Mouse (Mus musculus) testis, adult 2 months (tissue): ENCODE results near the gene Vwa3a.

Experiments used
- CTCF ChIP-seq: fragments of 200-500 bp; IDR thresholded peaks from 2 replicates; pipeline ENCODE4 v1.5.1; 2012; ENCODE audit warnings: low read depth, mild to moderate bottlenecking, inconsistent platforms, low read length, moderate library complexity; ENCODE audit not compliant: control insufficient read depth, insufficient read depth, insufficient replicate concordance
- POLR2A ChIP-seq: fragments of 200-500 bp; IDR thresholded peaks from 2 replicates; pipeline ENCODE4 v1.6.1; 2012; ENCODE audit warnings: low read depth, mild to moderate bottlenecking, inconsistent platforms, low read length, moderate library complexity; ENCODE audit not compliant: control insufficient read depth

GRCm38 (mm10) chr7:120690634-120691033, 48.5 kb upstream of the Vwa3a start:
- TF ChIP-seq POLR2A (no peak), CTCF (peak; percentile 59; the same call in 1 of the 2 replicates)
